Mouse (Mus musculus) effector memory CD4-positive, alpha-beta T cell, adult 7 months (primary cell): Measurements from ENCODE around the gene Dnajc5. TPM values are rescaled to one million over a fixed set of nuclear protein-coding genes. Genes with fewer than 3 reads are reported as not detected.

Source experiments
- polyA plus RNA-seq: library from polyadenylated mRNA; unstranded; fragments of 100-300 nt; shearing (Covaris generic); gene quantifications from one replicate; pipeline ENCODE4 v1.2.1, GENCODE M21; 2017

Gene Dnajc5
- polyA plus RNA-seq = 146 TPM

DNA sequence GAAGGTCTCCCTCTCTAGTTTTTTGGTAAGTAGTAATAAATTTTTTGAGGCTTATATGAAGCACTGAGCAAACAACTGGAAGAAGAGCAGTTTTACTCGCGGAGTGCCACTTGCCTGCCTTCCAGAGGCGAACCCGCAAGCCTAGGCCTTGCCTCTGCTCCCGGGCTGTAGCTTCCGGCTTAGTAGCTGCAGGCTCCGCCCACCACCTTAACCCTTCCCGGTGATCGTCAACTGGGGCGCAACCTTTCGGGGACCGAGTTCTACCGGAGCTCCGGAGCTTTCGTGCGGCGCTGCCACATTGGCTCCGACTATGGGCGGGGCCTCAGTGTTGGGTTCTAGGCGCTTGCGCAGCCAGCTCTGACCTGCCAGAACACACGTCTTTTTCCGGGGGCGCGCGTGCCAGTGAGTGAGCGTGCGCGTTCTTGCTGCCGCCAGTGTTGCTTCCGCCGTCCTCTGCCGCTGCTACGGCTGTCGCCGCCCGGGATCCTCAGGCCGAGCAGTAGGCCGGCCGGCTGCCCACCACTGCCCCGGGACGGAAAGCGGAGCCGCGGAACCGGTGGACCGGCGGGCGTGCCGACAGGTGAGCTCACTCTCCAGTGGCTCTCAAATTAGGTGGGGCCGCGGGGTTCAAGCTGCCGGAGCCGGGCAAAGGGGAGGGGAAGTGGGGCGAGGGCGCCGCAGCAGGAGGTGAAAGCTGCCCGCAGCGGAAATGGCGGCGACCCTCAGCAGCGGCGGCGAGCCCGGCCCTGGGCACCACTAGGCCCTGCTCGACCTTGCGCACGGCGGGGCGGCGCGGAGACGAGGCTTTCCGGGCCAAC, at the start of gene Dnajc5:
TSS of gene Dnajc5 (plus strand) at position 368 of the 818 bp plus-strand sequence.

DNA sequence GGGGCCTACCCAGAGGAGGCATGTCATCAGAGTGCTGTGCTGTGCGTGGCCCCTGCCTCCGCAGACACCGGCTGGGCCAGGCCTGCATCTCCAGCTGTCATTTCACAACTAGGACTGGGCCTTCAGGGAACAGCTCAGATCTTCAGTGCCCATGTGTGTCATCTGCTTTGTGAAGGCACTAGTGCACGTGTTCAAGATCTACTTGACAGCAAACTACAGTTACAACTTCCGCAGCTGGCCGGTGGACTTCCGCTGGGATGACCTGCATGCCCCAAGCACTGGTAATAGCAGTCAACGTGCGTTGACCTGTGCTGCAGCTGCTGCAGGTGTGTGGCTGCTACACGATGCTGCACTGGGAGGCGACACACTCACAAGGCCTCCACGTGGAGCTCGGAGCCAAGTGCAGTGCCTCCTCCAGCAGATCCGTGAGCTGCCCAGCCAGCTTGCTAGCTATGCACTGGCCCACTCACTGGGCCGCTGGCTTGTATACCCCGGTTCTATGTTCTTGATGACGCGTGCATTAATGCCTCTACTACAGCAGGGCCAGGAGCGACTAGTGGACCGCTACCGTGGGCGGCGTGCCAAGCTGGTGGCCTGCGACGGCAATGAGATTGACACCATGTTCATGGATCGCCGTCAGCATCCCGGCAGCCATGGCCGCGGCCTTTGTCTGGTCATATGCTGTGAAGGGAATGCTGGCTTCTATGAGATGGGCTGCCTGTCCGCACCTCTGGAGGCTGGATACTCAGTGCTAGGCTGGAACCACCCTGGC, 26.9 kb upstream of the Dnajc5 start, which contains the start of gene Abhd16b:
TSS of gene Abhd16b (plus strand) at position 51 of the 772 bp plus-strand sequence.

GRCm38 (mm10) chr2:181496831-181497547, 23.3 kb upstream of the Dnajc5 start, which contains the start of gene Tpd52l2:
Gene Tpd52l2 (plus strand): TSS chr2:181497142.

DNA sequence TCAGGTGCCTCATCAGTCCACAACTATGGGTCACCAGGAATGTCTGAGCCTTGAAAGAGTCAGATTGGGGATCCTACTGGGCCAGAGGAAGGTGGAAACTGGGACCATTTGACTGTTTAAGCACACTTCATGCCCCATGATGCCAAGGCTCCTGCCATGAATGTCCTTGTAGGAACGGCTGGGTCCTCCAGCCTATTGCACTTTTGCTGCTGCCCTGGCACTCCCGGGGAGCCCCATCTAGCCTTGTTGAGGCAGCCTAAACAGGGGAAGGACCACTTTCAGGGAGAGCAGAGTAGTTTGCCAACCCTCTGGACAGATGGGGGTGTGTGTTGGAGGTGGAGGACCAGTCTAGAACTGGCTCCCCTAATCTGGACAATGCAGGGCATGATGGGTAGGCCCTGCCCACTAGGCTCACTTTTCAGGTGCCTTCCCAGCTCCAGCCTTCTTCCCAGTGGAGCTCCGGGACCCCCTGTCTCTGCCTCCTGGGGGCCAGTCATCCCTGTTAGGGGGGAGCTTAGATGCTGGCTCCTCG, 64.2 kb downstream of the Dnajc5 start, which contains the start of gene Uckl1:
TSS of gene Uckl1 (minus strand) at position 482 of the 532 bp plus-strand sequence.

GRCm38 (mm10) chr2:181591528-181592085, 71.3 kb downstream of the Dnajc5 start, which contains the start of gene Prpf6:
Gene Prpf6 (plus strand): TSS chr2:181591868.

DNA sequence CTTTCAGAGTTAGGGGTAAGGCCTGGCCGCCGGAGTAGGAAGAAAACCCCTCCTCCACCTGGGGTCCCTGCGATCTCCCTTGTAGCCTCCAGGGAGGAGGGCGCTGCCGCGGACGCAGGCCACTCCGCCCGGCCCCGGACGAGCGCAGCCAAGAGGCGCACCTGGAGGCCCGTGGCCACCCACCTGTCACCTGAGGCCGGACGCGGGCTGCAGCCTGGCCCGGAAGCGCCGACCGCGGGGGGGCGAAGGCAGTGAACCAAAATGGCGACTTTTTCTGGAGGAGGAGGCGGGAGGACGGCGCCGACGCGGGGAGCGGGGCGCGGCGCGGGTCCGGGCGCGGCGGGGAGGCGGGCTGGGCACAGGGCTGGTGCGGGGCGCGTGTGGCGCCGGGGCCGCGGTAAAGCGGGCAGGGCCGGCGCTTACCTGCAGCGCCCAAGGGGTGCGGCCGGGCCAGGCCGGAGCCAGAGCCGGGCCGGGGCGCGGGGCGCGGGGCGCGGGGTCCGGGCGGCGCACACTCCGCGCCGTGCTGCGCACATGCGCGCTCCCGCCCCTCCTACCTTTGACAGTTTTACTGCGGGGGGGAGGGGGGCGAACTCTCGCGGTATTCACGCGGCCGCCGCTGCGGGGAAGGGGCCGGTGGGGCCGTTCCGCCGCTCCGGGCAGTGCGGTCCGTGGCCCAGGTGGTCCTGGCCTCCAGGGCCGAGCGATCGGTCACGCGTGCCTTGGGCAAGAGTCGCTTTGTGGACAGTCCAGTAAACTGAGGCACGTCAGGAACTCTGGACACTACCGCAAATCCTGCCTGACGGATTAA, 72.2 kb downstream of the Dnajc5 start, which contains the start of gene Zfp512b:
TSS of gene Zfp512b (minus strand) at position 573 of the 811 bp plus-strand sequence.

GRCm38 (mm10) chr2:181598454-181599351, 78.4 kb downstream of the Dnajc5 start, which contains the start of gene Samd10:
Gene Samd10 (minus strand): TSS chr2:181599212.

Other genes with a start within 250 kb of the Dnajc5 start
- gene Gmeb2, start 232.4 kb upstream of the Dnajc5 start, polyA plus RNA-seq = 30.3 TPM
- gene Stmn3, start 206.0 kb upstream of the Dnajc5 start, polyA plus RNA-seq = not detected
- gene Rtel1, start 200.7 kb upstream of the Dnajc5 start, polyA plus RNA-seq = 74.3 TPM
- gene Zgpat, start 155.6 kb upstream of the Dnajc5 start, polyA plus RNA-seq = 104 TPM
- 124 TPM for gene Arfrp1, start 155.1 kb upstream of the Dnajc5 start, polyA plus RNA-seq
- gene Lime1, start 140.4 kb upstream of the Dnajc5 start, polyA plus RNA-seq = 350 TPM
- gene Zbtb46, start 61.1 kb upstream of the Dnajc5 start, polyA plus RNA-seq = 33.2 TPM
- gene Abhd16b, start 27.3 kb upstream of the Dnajc5 start, polyA plus RNA-seq = not detected
- 106 TPM for gene Tpd52l2, start 23.3 kb upstream of the Dnajc5 start, polyA plus RNA-seq
- gene Uckl1, start 64.4 kb downstream of the Dnajc5 start, polyA plus RNA-seq = 104 TPM
- gene Prpf6, start 71.4 kb downstream of the Dnajc5 start, polyA plus RNA-seq = 96.9 TPM
- gene Zfp512b, start 72.3 kb downstream of the Dnajc5 start, polyA plus RNA-seq = 26.8 TPM
- 12.5 TPM for gene Samd10, start 78.7 kb downstream of the Dnajc5 start, polyA plus RNA-seq
- gene Gm29797, start 136.5 kb downstream of the Dnajc5 start, polyA plus RNA-seq = not detected
- 0.32 TPM for gene Sox18, start 151.2 kb downstream of the Dnajc5 start, polyA plus RNA-seq
- 25.3 TPM for gene Tcea2, start 159.8 kb downstream of the Dnajc5 start, polyA plus RNA-seq
- gene Rgs19, start 173.5 kb downstream of the Dnajc5 start, polyA plus RNA-seq = 118 TPM
- gene Lkaaear1, start 178.0 kb downstream of the Dnajc5 start, polyA plus RNA-seq = not detected
- gene Oprl1, start 194.5 kb downstream of the Dnajc5 start, polyA plus RNA-seq = not detected
- gene Myt1, start 242.8 kb downstream of the Dnajc5 start, polyA plus RNA-seq = not detected